Mouse (Mus musculus): ENCODE measurements at regions not wholly inside any gene's neighbourhood (a gene's known extent, or its start where the extent isn't known, plus 50 kb on each side); places are given as distances from the start of the nearest gene placed in this dataset.

DNA sequence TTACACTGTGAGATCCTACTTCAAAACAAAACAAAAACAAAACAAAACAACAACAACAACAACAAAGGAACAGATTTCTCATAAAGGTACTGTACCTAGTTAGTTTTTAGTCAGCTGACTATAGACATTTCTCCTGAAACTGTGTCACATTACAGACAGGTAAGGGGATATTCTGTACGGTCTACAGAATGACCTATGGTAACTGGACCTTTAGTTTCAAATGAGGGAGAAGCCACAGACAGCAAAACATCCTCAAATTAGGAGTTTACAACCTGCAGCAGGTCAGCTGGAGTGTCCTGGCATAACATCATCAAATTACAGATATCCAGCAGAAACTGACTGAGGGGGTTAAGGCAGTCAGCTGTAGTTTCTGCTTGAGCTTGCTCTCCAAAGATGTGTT is 210.7 kb downstream of the Pax1 start:
- TF ChIP-seq CTCF (IDR thresholded peaks at IDR 0.05; ENCODE audit: control insufficient read depth, insufficient read depth, insufficient replicate concordance, low read depth, low read length) (no peak), POLR2A (IDR thresholded peaks at IDR 0.05; ENCODE audit: control insufficient read depth, low read depth, low read length) (no peak)
- H3K4me1 ChIP-seq (ENCODE audit: control insufficient read depth, insufficient read depth, low read length) = no peaks in the 10 kb centered on the region
- no peaks in the 10 kb centered on the region for H3K36me3 ChIP-seq (ENCODE audit: control insufficient read depth, insufficient read depth, low read length)
- no peaks in the 10 kb centered on the region for H3K27me3 ChIP-seq (ENCODE audit: control insufficient read depth, insufficient read depth, low read length)
- H3K27ac ChIP-seq (ENCODE audit: control insufficient read depth, insufficient read depth, low read depth, low read length) = no peak overlapping the region
- H3K4me3 ChIP-seq (ENCODE audit: control insufficient read depth, low read depth, low read length) = no peak overlapping the region

DNA sequence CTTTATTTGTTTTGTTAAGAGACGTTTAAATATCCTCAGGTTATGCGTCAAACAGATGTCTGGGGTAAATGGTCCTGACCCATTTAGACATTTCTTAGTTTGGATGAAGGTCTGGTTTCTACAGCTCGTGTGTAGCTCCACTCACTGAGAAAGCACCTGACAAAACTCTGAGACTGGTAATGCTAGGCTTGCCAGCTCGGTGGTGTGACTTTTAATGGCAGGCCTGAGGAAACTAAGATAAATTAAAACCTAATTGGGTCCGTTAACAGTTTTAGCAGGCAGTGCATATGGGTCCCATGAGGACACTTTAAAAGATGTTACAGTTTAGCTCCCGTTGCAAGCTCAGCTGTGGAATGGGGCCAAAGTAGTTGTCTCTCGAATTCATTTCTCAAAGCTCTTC is 199.5 kb downstream of the Pax1 start:
- no peak for TF ChIP-seq CTCF (IDR thresholded peaks at IDR 0.05; ENCODE audit: control insufficient read depth, insufficient read depth, insufficient replicate concordance, low read depth, low read length)
- no peak for TF ChIP-seq POLR2A (IDR thresholded peaks at IDR 0.05; ENCODE audit: control insufficient read depth, low read depth, low read length)

GRCm38 (mm10) chr2:147560426-147561155 is 198.9 kb downstream of the Pax1 start:
- Histone ChIP-seq H3K27ac (ENCODE audit: control insufficient read depth, insufficient read depth, low read depth, low read length) (no peak overlapping the region), H3K4me3 (ENCODE audit: control insufficient read depth, low read depth, low read length) (no peak overlapping the region), H3K4me1 (ENCODE audit: control insufficient read depth, insufficient read depth, low read length) (no peaks in the 10 kb centered on the region), H3K27me3 (ENCODE audit: control insufficient read depth, insufficient read depth, low read length) (no peaks in the 10 kb centered on the region), H3K36me3 (ENCODE audit: control insufficient read depth, insufficient read depth, low read length) (no peaks in the 10 kb centered on the region)
- TF ChIP-seq POLR2A (IDR thresholded peaks at IDR 0.05; ENCODE audit: control insufficient read depth, low read depth, low read length) (no peak), CTCF (IDR thresholded peaks at IDR 0.05; ENCODE audit: control insufficient read depth, insufficient read depth, insufficient replicate concordance, low read depth, low read length) (no peak)

More for the DNA sequence above, 199.5 kb downstream of the Pax1 start:
- H3K27me3 ChIP-seq (ENCODE audit: control insufficient read depth, insufficient read depth, low read length) = no peaks in the 10 kb centered on the region
- H3K4me1 ChIP-seq (ENCODE audit: control insufficient read depth, insufficient read depth, low read length) = no peaks in the 10 kb centered on the region
- H3K27ac ChIP-seq (ENCODE audit: control insufficient read depth, insufficient read depth, low read depth, low read length) = no peak overlapping the region
- H3K4me3 ChIP-seq (ENCODE audit: control insufficient read depth, low read depth, low read length) = peak overlapping the region; percentile 9; the same call in 1 of the 2 replicates
- no peaks in the 10 kb centered on the region for H3K36me3 ChIP-seq (ENCODE audit: control insufficient read depth, insufficient read depth, low read length)

DNA sequence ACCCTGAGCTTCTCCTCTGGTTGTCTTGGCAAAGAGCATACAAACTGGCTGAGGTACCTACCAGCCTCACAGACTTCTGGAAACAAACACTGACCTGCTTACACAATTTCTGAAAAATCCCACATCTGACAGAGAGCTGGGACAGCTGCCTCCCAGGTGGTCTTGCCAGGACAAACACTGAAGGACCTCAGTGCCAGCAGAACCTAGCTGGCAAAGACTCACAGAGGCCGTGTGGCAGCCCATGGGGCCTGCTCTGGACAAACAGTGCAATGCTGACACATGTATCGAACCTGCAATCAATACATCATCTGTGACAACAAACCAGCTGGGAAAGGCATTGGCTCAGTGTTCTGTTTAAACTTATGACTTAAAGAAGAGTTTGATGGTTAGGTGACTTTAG is 167.4 kb downstream of the Pax1 start:
- H3K27ac ChIP-seq (ENCODE audit: control insufficient read depth, insufficient read depth, low read depth, low read length) = no peak overlapping the region
- no peak overlapping the region for H3K4me3 ChIP-seq (ENCODE audit: control insufficient read depth, low read depth, low read length)
- TF ChIP-seq POLR2A (IDR thresholded peaks at IDR 0.05; ENCODE audit: control insufficient read depth, low read depth, low read length) (no peak), CTCF (IDR thresholded peaks at IDR 0.05; ENCODE audit: control insufficient read depth, insufficient read depth, insufficient replicate concordance, low read depth, low read length) (no peak)

GRCm38 (mm10) chr2:147515436-147515835 is 153.7 kb downstream of the Pax1 start:
- no peak for TF ChIP-seq POLR2A (IDR thresholded peaks at IDR 0.05; ENCODE audit: control insufficient read depth, low read depth, low read length)
- TF ChIP-seq CTCF (IDR thresholded peaks at IDR 0.05; ENCODE audit: control insufficient read depth, insufficient read depth, insufficient replicate concordance, low read depth, low read length) = no peak
- Histone ChIP-seq H3K27me3 (ENCODE audit: control insufficient read depth, insufficient read depth, low read length) (no peaks in the 10 kb centered on the region), H3K4me1 (ENCODE audit: control insufficient read depth, insufficient read depth, low read length) (no peaks in the 10 kb centered on the region), H3K4me3 (ENCODE audit: control insufficient read depth, low read depth, low read length) (no peak overlapping the region), H3K36me3 (ENCODE audit: control insufficient read depth, insufficient read depth, low read length) (no peaks in the 10 kb centered on the region), H3K27ac (ENCODE audit: control insufficient read depth, insufficient read depth, low read depth, low read length) (no peak overlapping the region)

More for the DNA sequence above, 167.4 kb downstream of the Pax1 start:
- H3K4me1 ChIP-seq (ENCODE audit: control insufficient read depth, insufficient read depth, low read length) = no peaks in the 10 kb centered on the region
- no peaks in the 10 kb centered on the region for H3K36me3 ChIP-seq (ENCODE audit: control insufficient read depth, insufficient read depth, low read length)
- H3K27me3 ChIP-seq (ENCODE audit: control insufficient read depth, insufficient read depth, low read length) = no peaks in the 10 kb centered on the region

- TF ChIP-seq CTCF (IDR thresholded peaks at IDR 0.05; ENCODE audit: control insufficient read depth, insufficient read depth, insufficient replicate concordance, low read depth, low read length) (no peak), POLR2A (IDR thresholded peaks at IDR 0.05; ENCODE audit: control insufficient read depth, low read depth, low read length) (no peak)
- Histone ChIP-seq H3K27me3 (ENCODE audit: control insufficient read depth, insufficient read depth, low read length) (no peaks in the 10 kb centered on the region), H3K4me3 (ENCODE audit: control insufficient read depth, low read depth, low read length) (no peak overlapping the region), H3K4me1 (ENCODE audit: control insufficient read depth, insufficient read depth, low read length) (no peaks in the 10 kb centered on the region), H3K27ac (ENCODE audit: control insufficient read depth, insufficient read depth, low read depth, low read length) (no peak overlapping the region), H3K36me3 (ENCODE audit: control insufficient read depth, insufficient read depth, low read length) (no peaks in the 10 kb centered on the region)
Observed at GRCm38 (mm10) chr2:147514748-147515147, 153.0 kb downstream of the Pax1 start.

- Histone ChIP-seq H3K4me1 (ENCODE audit: control insufficient read depth, insufficient read depth, low read length) (no peaks in the 10 kb centered on the region), H3K27me3 (ENCODE audit: control insufficient read depth, insufficient read depth, low read length) (no peaks in the 10 kb centered on the region), H3K36me3 (ENCODE audit: control insufficient read depth, insufficient read depth, low read length) (no peaks in the 10 kb centered on the region), H3K27ac (ENCODE audit: control insufficient read depth, insufficient read depth, low read depth, low read length) (no peak overlapping the region), H3K4me3 (ENCODE audit: control insufficient read depth, low read depth, low read length) (no peak overlapping the region)
- no peak for TF ChIP-seq POLR2A (IDR thresholded peaks at IDR 0.05; ENCODE audit: control insufficient read depth, low read depth, low read length)
- TF ChIP-seq CTCF (IDR thresholded peaks at IDR 0.05; ENCODE audit: control insufficient read depth, insufficient read depth, insufficient replicate concordance, low read depth, low read length) = no peak
Observed at GRCm38 (mm10) chr2:147503962-147504361, 142.2 kb downstream of the Pax1 start.

All from testis, adult 2 months (tissue).